Mouse (Mus musculus): Measurements from ENCODE around the gene Krtap6-5.
"Not testable (repeated sequence)": the region's sequence is repeated elsewhere in the genome, so short reads cannot be mapped to it uniquely, and the experiment has no call there.

Gene Krtap6-5

DNA sequence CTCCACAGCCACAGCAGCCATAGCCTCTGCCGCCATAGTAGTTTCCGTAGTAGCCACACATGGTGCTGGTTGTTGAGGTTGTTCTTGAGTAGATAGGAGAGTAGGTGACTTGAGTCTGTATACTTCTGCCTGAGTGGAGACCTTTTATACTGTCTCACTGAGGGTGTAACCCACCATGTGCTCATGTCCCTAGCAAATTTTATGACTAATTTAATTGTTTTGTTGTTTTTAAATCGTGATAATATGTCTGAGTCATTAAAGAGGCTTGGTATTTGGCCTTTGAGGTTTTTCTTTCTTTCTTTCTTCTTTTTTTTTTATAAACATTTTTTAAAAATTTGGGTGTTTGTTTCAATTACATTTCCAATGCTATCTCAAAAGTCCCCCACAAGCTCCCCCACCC, at the start of gene Krtap6-5:
Gene Krtap6-5, minus strand, starts transcription at position 101 of the 400 bp plus-strand sequence.
- DNase-seq (ENCODE audit: low read depth, low spot score), result no peak

DNA sequence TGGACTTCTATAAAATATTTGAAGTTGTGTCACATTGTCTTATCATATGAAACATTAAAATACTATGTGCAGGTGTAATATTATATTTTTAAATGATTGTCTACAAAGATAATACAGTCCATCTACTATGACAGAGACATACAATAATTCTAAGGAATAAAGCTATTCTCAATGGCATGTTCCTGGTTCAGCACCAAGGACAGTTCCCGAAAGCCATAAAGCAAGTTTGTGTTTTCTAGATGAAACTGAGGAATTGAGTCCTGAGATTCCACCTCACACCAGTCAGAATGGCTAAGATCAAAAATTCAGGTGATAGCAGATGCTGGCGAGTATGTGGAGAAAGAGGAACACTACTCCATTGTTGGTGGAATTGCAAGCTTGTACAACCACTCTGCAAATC, 23.4 kb upstream of the Krtap6-5 start:
- peak; percentile 5 for DNase-seq (ENCODE audit: low read depth, low spot score)

DNA sequence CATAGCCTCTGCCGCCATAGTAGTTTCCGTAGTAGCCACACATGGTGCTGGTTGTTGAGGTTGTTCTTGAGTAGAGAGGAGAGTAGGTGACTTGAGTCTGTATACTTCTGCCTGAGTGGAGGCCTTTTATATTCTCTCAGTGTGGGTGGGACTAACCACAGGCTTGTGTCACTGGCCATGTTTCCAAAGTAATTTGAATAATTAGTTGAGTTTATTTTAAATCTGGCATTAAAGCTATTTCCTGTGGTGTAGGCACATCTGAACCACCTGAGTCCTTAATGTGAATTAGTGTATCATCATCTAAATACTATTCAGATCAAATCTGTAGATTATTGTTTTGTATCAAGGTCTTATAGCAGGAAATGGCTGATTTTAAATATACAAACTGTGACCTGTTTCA, 16.2 kb upstream of the Krtap6-5 start, which contains the start of gene 1110025L11Rik:
Gene 1110025L11Rik, minus strand, starts transcription at position 101 of the 400 bp plus-strand sequence.
- DNase-seq (ENCODE audit: low read depth, low spot score), result not testable (repeated sequence)

DNA sequence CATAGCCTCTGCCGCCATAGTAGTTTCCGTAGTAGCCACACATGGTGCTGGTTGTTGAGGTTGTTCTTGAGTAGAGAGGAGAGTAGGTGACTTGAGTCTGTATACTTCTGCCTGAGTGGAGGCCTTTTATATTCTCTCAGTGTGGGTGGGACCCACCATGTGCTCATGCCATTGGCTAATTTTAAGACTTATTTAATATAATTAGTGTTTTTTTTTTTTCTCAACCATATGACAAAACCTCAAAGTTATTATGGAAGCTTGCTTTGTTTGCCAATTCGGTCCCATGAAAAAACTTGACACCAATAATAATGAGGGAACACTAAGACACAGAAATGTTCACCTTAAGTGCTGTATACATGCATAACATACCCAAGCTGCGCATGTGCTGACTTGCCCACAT, 6.3 kb downstream of the Krtap6-5 start, which contains the start of gene Gm10228:
Gene Gm10228, minus strand, starts transcription at position 101 of the 400 bp plus-strand sequence.
- not testable (repeated sequence) for DNase-seq (ENCODE audit: low read depth, low spot score)

DNA sequence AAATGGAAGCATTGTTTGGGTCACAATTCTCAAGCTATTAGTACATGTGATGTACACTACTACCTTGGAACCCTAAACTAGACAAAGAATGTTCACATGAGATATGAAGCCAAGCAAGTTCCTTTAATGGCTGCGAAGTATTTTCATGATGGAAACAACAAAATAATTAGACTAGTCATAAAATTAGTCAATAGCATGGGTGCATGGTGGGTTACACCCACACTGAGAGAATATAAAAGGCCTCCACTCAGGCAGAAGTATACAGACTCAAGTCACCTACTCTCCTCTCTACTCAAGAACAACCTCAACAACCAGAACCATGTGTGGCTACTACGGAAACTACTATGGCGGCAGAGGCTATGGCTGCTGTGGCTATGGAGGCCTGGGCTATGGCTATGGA, 16.3 kb downstream of the Krtap6-5 start, which contains the start of gene Krtap6-1:
Gene Krtap6-1, plus strand, starts transcription at position 301 of the 400 bp plus-strand sequence.
- DNase-seq (ENCODE audit: low read depth, low spot score), result not testable (repeated sequence)

DNA sequence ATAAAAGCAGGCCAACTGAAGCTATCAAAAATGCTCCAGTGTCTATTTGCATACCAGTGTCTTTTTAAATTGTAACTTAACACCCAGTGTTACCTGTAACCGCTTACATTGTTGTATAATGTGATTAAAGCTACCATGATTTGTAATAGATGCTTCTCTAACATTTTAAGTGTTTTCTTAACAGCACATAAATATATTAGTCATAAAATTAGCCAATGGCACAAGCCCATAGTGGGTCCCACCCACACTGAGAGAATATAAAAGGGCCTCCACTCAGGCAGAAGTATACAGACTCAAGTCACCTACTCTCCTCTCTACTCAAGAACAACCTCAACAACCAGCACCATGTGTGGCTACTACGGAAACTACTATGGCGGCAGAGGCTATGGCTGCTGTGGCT, 32.7 kb downstream of the Krtap6-5 start, which contains the start of gene Gm10229:
Gene Gm10229, plus strand, starts transcription at position 301 of the 400 bp plus-strand sequence.
- not testable (repeated sequence) for DNase-seq (ENCODE audit: low read depth, low spot score)

DNA sequence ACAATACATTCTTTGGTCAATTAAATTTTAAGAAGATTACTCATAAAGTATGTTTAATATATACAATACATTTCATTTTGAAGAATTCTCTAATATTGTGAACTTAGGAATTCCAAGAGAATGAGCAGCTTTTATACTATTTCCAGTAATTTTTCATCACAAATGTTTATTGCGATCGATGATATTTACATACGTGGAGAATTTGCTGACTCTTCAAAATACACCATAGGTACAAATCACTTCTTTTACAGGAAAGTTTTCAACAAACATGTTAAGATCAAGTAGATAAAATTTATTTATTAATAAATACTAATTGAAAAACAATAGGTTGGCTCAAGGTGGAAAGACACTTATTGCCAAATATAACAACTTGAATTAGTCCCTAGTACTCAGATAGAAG, 33.7 kb downstream of the Krtap6-5 start:
- no peak for DNase-seq (ENCODE audit: low read depth, low spot score)

DNA sequence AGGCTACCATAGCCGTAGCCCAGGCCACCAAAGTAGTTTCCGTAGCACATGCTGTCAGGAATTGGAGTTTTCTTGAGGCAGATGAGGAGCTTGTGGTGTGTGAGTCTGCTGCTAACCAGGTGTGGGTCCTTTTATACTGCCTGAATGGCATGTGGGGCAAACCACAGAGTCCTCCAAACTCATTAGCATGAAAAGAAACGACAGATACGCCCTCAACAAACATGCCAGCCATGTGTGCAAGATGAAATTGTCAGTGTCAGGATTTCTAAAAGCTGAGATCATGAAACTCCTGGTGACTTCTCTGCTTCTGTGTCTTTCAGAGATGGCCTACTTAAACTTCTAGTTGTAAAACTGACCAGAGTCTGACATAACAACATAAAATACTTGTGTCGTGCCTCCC, 37.0 kb downstream of the Krtap6-5 start, which contains the start of gene Krtap22-2:
Gene Krtap22-2, minus strand, starts transcription at position 101 of the 400 bp plus-strand sequence.
- no peak for DNase-seq (ENCODE audit: low read depth, low spot score)

Measured in WW6 (cell line).